Mouse (Mus musculus): Measurements from ENCODE around the gene Cog1.
"Not testable (repeated sequence)": the region's sequence is repeated elsewhere in the genome, so short reads cannot be mapped to it uniquely, and the experiment has no call there.

Gene Cog1

DNA sequence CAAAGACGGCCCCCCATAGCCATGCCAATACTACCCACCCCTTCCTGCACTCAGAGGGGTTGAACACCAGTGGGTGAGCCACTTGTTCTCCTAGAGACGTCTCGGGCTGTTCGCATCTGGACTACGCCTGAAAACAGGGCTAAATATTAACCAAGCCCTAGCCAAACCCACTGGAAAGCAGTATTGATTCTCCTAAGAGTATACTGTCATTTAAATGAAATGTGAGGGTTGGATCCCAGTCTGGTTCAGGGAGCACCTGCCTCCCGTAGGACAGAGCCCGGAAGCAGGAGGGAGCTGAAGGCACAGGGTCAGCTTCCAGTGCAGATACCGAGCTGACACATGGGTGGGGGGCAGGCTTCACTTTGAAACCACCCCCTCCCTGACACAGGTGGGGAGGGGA lies 17.1 kb upstream of the Cog1 start:
- DNase-seq (ENCODE audit: low read depth, low spot score): no peak

DNA sequence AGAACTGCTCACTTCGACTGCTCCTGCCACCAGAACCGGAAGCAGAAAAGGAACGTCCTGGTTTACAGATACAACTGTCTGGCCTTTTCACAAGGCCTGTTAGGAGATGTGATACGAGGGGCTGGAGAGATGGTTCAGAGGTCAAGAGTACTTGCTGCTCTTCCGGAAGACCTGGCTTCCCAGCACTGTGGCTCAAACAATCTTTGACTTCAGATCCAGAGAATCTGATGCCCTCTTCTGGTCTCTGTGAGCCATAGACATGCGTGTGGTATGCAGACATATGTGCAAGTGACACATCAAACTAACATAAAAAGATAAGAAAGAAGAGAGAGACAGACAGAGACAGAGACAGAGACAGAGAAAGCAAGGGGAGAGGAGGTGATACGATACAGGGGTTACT lies 16.7 kb upstream of the Cog1 start:
- DNase-seq (ENCODE audit: low read depth, low spot score): no peak

DNA sequence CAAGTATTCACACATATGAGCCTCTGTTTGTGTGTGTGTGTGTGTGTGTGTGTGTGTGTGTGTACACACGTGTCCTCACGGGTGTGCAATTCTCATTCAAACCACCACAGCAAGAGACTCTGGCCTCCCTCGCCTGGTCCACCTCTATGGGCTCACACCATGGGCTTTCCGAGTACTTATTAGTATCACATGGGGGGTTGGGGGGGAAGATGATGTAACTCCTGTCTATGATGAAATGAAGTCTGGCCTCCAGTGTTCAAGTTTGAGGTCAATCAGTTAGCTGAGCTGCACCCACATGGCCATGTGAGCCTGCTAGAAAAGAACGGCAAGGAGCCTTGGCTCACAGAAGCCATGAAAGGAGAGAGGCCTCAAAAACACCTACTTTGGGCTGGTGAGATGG lies 15.6 kb upstream of the Cog1 start:
- DNase-seq (ENCODE audit: low read depth, low spot score): no peak

DNA sequence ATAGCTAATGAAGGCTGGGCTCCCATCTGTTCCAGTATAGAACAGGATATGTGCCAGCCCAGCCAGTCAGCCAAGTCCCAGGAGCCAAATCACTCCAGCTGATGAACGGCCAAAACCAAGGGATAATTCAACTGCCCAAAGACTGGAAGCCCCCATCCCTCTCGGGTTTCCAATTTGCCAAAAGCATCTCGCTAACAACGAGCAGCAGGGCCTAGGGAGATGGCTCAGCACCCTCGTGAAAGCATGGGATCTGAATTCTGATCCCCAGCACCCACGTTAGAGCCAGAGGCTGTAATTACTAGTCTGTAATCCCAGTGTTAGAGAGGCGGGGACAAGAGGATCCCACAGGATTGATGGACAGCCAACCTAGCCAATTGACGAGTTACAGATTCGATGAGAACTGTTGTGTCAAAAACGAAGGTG lies 14.3 kb upstream of the Cog1 start:
- DNase-seq (ENCODE audit: low read depth, low spot score): no peak

DNA sequence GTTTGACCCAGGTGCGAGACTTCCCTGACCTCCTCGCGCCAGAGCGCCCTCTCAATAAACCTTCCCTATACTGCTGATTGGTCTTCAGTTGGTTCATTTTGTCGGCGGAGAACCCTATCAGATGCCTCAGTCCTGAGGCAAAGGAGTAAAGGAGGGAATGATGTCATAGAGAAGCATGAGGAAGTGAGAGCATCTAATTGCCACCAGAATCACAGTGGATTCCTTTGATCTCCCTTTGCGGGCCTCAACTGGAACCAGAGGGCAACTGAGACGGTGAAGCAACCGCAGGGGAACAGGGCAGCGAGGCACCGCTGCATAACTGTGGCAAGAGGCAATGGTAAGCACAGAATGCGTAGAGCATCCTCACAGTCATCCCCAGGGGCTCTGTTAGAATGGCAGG lies 10.3 kb upstream of the Cog1 start:
- no peak for DNase-seq (ENCODE audit: low read depth, low spot score)

DNA sequence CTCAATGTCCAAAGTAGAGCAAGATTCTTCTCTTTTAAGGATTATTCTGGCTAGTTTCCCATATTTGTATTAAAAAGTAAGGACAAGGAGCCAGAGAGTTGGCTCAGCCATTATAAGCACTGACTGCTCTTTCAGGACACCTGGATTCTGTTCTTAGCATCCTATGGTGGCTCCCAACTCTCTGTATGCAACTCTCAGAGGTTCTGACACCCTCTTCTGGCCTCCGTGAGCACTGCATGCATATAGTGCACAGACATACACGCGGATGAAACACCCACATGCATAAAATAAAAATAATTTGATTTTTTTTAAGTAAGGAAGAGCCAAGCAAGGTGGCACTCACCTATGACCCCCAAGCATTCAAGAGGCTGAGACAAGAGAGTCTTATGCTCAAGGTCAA lies 3.8 kb upstream of the Cog1 start:
- DNase-seq (ENCODE audit: low read depth, low spot score): no peak

DNA sequence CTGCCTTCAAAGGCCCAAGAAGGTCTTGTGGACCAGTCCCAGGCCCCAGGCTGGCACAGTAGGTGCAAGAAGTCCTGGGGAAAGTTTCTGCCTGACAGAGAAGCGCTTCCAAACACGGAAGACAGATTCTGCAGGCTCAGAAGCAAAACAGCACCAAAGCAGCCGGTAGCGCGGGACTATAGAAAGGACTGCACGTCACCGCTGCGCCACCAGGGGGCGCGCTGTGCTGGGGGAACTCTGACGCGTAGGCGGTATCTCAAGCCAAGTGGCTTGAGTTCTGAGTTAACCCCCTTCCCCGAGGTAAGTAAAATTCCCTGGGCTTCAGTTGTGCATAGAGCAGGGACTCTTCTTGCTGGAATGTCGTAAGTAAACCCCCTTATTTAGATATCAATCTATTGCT lies 817 bp upstream of the Cog1 start:
- DNase-seq (ENCODE audit: low read depth, low spot score): no peak

DNA sequence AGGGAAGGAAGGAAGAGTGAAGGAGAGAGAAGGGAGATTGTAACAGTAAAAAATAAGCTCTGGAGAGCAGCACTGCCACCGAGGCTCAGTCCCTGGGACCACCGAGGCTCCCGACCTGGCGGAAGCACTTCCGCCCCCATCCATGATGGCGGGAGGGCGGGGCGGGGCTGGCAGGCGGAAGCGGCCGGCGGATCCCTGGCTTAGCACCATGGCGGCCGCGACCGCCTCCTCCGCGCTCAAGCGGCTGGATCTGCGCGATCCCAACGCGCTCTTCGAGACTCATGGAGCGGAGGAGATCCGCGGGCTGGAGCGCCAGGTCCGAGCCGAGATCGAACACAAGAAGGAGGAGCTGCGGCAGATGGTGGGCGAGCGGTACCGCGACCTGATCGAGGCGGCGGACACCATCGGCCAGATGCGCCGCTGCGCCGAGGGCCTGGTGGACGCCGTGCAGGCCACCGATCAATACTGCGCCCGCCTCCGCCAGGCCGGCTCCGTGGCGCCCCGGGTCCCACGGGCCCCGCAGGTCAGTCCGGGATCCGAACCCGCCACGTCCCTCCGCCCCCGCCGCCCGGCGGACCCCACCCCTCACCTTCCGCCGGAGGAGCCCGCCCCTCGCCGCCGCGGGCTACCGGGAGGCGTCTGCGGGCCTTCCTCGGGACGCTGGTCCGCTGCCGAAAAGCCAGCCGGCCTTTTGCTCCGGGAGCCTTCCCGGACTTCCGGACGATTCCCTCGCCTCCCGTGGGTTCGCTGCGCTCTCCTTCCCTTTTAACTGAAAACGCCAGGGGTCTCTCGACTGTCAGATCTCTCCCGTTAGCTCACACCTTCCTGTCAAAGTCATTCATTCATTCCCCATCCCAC lies 613 bp downstream of the Cog1 start, which contains the start of gene Slc39a11:
Slc39a11 (minus strand) TSS at position 727 of the 858 bp plus-strand sequence.
- no peak for DNase-seq (ENCODE audit: low read depth, low spot score)

DNA sequence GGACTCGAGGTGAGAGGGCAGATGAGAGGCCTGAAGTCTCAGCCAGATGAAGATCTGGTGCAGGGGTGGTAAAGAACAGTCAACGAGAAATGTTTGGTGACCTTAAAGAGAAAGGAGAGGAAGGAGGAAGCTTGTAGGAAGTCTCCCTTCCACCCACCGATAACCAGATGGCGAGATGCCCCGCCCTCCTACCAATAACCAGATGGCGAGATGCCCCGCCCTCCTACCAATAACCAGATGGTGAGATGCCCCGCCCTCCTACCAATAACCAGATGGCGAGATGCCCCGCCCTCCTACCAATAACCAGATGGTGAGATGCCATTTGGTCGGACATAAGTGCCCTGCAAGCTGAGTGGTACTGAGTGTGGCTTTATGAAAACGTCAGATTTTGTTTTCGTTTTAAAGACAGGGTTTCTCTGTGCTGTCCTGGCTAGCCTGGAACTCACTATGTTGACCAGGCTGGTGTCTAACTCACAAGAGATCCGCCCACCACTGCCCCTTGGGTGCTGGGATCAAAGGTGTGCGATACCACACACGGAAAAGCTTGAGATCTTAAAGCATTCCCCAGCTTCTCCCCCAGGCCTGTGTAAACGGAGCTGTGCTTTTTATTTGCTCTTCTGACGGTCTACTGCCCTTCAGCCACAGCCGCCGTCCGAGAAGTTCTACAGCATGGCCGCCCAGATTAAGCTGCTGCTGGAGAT lies 2.4 kb downstream of the Cog1 start:
- no peak for DNase-seq (ENCODE audit: low read depth, low spot score)

DNA sequence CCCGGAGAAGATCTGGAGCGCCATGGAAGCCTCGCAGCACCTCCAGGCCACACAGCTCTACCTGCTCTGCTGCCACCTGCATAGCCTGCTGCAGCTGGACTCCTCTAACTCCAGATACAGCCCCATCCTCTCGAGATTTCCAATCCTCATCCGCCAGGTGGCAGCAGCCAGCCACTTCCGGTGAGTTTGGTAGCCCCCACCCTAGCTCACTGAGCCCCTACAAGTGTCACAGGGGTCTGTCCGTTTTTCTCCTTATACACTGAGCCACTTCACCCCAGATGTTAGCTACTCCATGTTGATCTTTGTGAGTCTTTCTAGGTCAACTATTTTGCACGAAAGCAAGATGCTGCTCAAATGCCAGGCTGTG lies 2.9 kb downstream of the Cog1 start:
- DNase-seq (ENCODE audit: low read depth, low spot score): no peak

DNA sequence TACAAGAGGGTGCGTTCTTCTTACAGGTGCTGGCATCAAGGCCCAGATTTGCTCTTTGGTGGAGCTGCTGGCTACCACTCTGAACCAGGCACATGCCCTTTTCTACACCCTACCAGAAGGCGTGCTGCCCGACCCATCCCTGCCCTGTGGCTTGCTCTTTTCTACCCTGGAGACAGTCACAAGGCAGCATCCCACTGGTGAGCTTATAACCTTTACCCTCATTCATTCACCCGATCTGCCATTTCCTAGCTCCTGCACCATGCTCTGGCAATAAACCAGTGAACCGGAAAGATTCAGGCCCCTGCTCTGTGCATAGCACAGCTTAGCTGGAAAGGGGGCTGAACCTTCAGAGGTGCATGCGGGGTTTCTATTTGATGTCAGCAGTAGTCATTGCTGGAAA lies 3.5 kb downstream of the Cog1 start:
- DNase-seq (ENCODE audit: low read depth, low spot score): no peak

DNA sequence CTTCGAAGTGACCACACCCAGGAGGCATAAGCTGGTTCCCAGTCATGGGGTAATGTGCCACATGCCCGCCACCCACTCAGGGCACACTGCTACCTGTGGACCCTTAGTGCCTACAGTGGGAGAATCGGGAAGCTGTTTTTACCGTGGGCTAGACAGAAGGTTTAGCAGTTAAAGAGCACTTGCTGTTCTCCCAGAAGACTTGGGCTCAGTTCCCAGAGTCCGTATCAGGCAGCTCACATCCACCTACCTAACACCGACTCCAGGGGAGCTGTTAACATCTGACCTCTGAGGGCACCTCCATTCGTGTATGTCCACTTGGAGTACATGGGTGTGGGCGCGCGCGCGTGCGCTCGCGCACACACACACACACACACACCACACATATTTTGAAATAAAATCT lies 5.1 kb downstream of the Cog1 start:
- no peak for DNase-seq (ENCODE audit: low read depth, low spot score)

DNA sequence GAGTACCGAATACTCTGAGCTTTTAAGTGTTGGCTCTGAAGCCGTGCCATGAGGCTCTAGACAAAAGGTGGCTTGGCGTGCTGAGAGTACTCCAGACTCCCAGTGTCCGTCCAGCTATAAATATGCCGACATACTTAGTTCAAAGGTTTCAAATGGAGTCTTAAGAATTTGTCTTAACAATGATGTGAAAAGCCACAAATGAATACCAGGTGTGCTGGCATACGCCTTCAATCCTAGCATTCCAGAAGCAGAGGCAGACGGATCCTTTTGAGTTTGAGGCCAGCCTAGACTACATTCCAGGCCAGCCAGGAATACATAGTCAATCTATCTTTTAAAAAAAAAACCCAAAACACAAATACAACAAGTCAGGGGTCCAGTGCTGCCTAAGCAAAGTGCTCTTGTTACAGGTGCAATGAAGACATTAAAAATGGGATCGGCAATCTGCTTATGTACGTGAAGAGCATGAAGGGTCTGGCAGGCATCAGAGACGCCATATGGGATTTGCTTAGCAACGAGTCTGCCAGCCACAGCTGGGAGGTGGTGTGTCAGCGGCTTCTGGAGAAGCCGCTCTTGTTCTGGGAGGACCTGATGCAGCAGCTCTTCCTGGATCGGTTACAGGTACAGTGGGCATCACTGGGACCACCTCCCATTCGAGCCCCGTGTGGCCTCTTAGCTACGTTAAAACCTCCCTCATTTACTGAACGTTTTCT lies 5.7 kb downstream of the Cog1 start:
- DNase-seq (ENCODE audit: low read depth, low spot score): no peak

DNA sequence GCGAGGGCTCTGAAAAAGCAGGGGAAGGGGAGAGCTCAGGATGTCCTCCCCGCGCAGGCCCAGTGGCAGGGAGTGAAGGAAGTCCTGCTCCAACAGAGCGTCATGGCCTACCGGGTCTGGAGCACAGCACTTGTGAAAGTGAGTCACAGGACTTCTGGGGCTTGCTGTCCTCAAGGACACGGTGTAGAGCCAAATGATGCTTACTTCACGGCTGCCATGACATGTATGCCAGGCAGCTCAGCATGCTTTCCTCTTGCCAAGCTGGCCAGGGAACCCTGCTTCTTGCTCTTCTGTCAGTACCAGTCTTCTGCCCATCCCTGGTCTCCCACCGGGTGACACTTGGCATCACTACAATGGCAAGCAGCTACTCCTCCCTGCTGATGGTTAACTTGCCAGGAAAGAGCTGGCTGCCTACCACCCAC lies 7.6 kb downstream of the Cog1 start:
- no peak for DNase-seq (ENCODE audit: low read depth, low spot score)

DNA sequence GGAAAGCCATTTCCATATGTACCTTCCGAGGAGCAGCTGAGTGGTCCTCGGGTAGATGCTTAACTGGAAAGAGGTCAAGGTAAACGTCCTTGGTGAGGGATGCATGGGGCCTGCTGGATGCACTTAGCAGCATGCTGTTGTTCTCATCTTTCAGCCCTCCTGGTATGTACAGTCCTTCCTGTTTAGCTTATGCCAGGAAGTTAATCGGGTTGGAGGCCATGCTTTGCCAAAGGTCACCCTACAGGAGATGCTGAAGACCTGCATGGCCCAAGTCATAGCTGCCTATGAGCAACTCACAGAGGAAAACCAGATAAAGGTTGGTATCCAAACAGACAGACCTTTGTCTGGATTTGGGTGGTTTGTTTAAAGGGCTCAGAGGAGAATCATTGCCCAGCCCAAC lies 8.3 kb downstream of the Cog1 start:
- no peak for DNase-seq (ENCODE audit: low read depth, low spot score)

DNA sequence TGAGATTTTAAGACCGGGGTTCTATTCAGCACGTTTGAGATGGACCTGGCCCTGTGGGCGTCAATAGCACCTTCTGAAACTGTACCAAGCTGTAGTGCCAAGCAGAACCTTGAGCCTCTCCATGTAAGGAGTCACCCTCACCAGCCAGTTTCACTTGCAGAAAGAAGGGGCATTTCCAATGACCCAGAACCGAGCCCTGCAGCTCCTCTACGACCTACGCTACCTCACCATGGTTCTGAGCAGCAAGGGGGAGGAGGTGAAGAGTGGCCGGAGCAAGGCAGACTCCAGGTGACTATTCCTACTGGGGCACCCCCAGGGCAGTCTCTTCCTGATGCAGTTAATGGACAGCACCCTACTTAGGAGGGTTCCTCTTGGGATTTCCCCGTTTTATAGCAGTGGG lies 9.3 kb downstream of the Cog1 start:
- no peak for DNase-seq (ENCODE audit: low read depth, low spot score)

DNA sequence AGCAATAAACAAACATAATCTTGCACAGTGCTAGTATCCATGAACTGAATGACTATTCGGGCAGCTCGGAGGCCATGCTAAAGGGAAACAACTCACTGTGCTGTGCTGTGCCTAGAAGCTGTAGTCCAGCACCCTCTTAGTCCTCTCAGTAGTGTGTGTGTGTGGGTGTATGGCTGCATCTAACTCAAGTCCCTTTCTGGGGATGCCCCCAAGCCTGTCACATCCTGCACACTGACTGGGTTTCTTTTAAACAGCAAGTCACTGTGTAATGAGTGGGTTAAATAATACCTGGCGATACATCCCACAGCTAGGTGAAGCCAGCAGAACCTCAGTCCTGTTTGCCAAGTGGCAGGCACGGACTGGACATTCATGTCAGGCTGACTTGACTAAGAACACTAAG lies 9.8 kb downstream of the Cog1 start:
- DNase-seq (ENCODE audit: low read depth, low spot score): no peak

DNA sequence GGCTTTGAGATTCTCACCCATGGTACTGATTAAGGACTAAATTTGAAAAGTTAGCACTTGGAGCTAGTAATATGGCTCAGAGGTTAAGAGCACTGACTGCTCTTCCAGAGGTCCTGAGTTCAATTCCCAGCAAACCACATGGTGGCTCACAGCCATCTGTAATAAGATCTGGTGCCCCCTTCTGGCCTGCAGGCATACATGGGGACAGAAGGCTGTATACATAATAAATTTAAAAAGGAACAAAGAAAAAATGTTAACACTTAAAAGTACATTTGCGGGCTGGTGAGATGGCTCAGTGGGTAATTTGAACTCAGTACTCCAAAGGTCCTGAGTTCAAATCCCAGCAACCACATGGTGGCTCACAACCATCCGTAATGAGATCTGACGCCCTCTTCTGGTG lies 11.2 kb downstream of the Cog1 start:
- DNase-seq (ENCODE audit: low read depth, low spot score): not testable (repeated sequence)

DNA sequence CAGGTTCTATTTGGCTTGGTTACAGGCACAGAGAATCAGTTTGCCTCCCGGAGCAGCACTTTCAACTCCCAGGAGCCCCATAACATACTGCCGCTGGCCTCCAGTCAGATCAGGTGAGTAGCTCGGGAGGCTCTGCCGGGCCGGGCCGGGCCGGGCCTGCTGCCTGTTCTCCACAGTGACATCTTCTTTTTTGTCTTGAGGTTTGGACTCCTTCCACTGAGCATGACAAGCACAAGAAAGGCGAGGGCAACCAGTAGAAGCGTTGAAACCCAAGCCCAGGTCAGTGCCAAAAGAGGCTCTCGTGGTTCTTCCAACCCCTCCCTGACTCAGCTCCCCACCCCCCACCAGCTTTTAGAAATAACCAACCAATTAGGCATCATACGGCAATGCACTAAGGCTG lies 12.0 kb downstream of the Cog1 start:
- no peak for DNase-seq (ENCODE audit: low read depth, low spot score)

DNA sequence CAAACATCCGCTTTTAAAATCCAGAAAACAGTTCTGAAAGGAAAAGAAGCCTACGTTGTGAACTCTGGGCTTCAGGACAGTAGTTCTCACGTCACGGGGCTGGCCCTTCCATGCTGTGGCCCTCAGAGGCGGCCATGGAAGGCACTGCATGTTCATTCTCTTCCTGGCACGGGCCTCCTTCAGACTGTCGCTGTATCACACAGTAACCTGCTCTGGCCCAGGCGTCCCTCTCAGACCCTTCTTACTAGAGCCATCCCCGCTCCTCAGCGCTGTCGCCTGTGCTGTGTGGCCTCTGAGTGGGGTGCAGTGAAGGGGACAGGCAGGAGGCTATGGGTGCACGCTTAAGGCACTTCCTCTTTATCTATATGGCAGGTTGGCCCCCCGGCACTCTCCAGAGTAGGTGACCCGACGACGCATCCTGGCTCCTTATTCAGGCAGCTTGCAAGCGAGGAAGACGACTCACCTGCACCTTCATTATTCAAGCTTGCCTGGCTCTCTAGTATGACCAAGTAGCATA lies 12.9 kb downstream of the Cog1 start:
- DNase-seq (ENCODE audit: low read depth, low spot score): no peak

DNA sequence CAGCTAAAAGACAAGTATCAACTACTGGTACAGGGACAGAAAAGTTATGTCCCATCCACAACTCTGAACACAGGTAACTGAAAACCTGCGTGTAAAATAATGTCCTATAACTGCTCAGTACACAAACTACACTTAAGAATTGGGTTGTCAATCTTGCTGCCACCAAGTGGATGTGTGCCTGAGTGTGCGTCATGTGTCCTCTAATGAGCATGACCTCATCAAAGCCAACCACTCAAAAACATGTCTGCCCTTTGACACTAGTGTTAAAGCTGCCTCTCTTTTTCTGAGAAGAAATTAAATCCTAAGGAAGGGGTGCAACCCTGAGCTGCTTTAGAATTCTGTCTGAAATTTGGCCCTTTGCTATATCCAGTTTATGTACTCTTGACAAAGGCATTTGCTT lies 15.3 kb downstream of the Cog1 start:
- DNase-seq (ENCODE audit: low read depth, low spot score): no peak

DNA sequence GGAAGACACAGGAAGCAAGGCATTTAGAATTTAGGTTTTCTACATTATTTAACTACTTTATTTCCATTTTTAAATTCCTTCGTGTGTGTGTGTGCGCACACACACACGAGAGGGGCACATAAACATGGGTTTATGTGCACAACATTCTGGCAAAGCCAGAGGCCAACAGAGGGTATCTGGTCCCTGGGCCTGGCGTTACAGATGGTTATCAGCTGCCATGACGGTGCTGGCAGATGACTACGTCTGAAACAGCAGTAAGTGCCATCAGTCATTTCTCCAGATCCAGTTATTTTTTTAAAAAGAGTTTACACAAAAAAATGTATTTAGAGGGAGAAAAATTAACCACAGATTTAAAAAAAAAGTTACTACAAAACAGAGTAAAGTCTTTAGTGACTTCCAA lies 17.2 kb downstream of the Cog1 start:
- DNase-seq (ENCODE audit: low read depth, low spot score): no peak
